Mouse (Mus musculus) olfactory bulb, adult 2 months (tissue): Measurements from ENCODE around the gene Stat2.

Experiments used
- CTCF ChIP-seq: fragments of 200-500 bp; IDR thresholded peaks from 2 replicates; pipeline ENCODE4 v1.5.1; 2012; ENCODE audit warnings: low read depth, mild to moderate bottlenecking, low read length, moderate library complexity; ENCODE audit not compliant: insufficient read depth
- POLR2A ChIP-seq: fragments of 200-500 bp; IDR thresholded peaks from 2 replicates; pipeline ENCODE4 v1.6.1; 2012; ENCODE audit warnings: mild to moderate bottlenecking, low read depth, low read length, moderate library complexity; ENCODE audit not compliant: insufficient read depth

GRCm38 (mm10) chr10:128230582-128230981 lies 39.8 kb upstream of the Stat2 start:
- TF ChIP-seq CTCF (no peak), POLR2A (no peak)
